Mouse (Mus musculus): ENCODE measurements around the gene St13. TPM values are rescaled to one million over a fixed set of nuclear protein-coding genes. Genes with fewer than 3 reads are reported as not detected.

Gene St13
- polyA plus RNA-seq, 1 experiment from 2014 or later, result 196 TPM

Other genes starting within 250 kb of the St13 start
- gene Mrtfa, start 209.3 kb downstream of the St13 start, polyA plus RNA-seq (2016; fragmentation: Nextera tagmentation; extraction: Ambion mirVana), result 26.4 and 30.2 TPM in 2 replicates
- gene Mchr1, start 164.6 kb downstream of the St13 start, polyA plus RNA-seq (2016; fragmentation: Nextera tagmentation; extraction: Ambion mirVana), result 1.1 and 1.3 TPM in 2 replicates
- 112 and 119 TPM in 2 replicates for gene Slc25a17, start 39.3 kb downstream of the St13 start, polyA plus RNA-seq (2016; fragmentation: Nextera tagmentation; extraction: Ambion mirVana)
- gene Xpnpep3, start 61 bp upstream of the St13 start, polyA plus RNA-seq (2016; fragmentation: Nextera tagmentation; extraction: Ambion mirVana), result 9.7 TPM in 2 replicates
- 1.9 and 2.0 TPM in 2 replicates for gene Dnajb7, start 8.2 kb upstream of the St13 start, polyA plus RNA-seq (2016; fragmentation: Nextera tagmentation; extraction: Ambion mirVana)
- 477 and 510 TPM in 2 replicates for gene Rbx1, start 66.2 kb upstream of the St13 start, polyA plus RNA-seq (2016; fragmentation: Nextera tagmentation; extraction: Ambion mirVana)
- 23.8 and 30.7 TPM in 2 replicates for gene Ep300, start 185.3 kb upstream of the St13 start, polyA plus RNA-seq (2016; fragmentation: Nextera tagmentation; extraction: Ambion mirVana)

Data from neural tube, embryonic 12.5 days (tissue).